Mouse (Mus musculus) MEL (cell line): ENCODE measurements around the gene Fam43b.

ENCODE experiments used
- CTCF ChIP-seq, 3 experiments: IDR thresholded peaks in 2 of 3; conservative IDR thresholded peaks in 1 of 3; 2 replicates each; pipeline ENCODE4 v1.5.1; 2011 to 2012; ENCODE audit warnings: low read length in 3 of 3, low read depth in 2 of 3, mild to moderate bottlenecking in 2 of 3, improper control_type of control experiment in 1 of 3, inconsistent platforms in 1 of 3, mixed read lengths in 1 of 3, moderate library complexity in 1 of 3; ENCODE audit not compliant: control insufficient read depth in 1 of 3, insufficient read depth in 1 of 3, poor library complexity in 1 of 3, severe bottlenecking in 1 of 3
- EP300 ChIP-seq, 2 experiments: IDR thresholded peaks; 2 replicates each; pipeline ENCODE4 v1.6.1; 2011; ENCODE audit warnings: improper control_type of control experiment in 2 of 2, low read length in 2 of 2, low read depth in 1 of 2, mild to moderate bottlenecking in 1 of 2
- GABPA ChIP-seq: IDR thresholded peaks from 2 replicates; pipeline ENCODE4 v1.6.1; 2012; ENCODE audit warnings: low read depth, mild to moderate bottlenecking, inconsistent platforms, low read length, improper control_type of control experiment, moderate library complexity
- GATA1 ChIP-seq: IDR thresholded peaks from 2 replicates; pipeline ENCODE4 v1.6.1; 2011; ENCODE audit warnings: low read depth, low read length, improper control_type of control experiment
- MAFK ChIP-seq: IDR thresholded peaks from 2 replicates; pipeline ENCODE4 v1.6.1; 2011; ENCODE audit warnings: low read depth, mild to moderate bottlenecking, low read length, improper control_type of control experiment, borderline replicate concordance
- MAZ ChIP-seq: IDR thresholded peaks from 2 replicates; pipeline ENCODE4 v1.6.1; 2012; ENCODE audit warnings: low read depth, mild to moderate bottlenecking, inconsistent platforms, low read length, improper control_type of control experiment
- POLR2A ChIP-seq, 2 experiments: IDR thresholded peaks; 2 replicates each; pipeline ENCODE4 v1.6.1; 2011 to 2012; ENCODE audit warnings: low read length in 2 of 2, mild to moderate bottlenecking in 2 of 2, control low read depth in 1 of 2, improper control_type of control experiment in 1 of 2, low read depth in 1 of 2, moderate library complexity in 1 of 2; ENCODE audit not compliant: control insufficient read depth in 1 of 2, insufficient read depth in 1 of 2, poor library complexity in 1 of 2
- POLR2AphosphoS2 ChIP-seq: IDR thresholded peaks from 2 replicates; pipeline ENCODE4 v1.6.1; 2011; ENCODE audit warnings: low read length, improper control_type of control experiment
- POLR2AphosphoS5 ChIP-seq: IDR thresholded peaks from 2 replicates; pipeline ENCODE4 v1.6.1; 2012; ENCODE audit warnings: low read depth, borderline replicate concordance, mild to moderate bottlenecking, inconsistent platforms, low read length, moderate library complexity, mixed read lengths

GRCm38 (mm10) chr4:138415991-138416390 is 19.7 kb upstream of the Fam43b start:
- no peak for TF ChIP-seq GATA1
- no peak for TF ChIP-seq CTCF (IDR thresholded peaks at IDR 0.05 in 2 of 3, conservative IDR thresholded peaks at IDR 0.05 in 1 of 3; ENCODE audit: control insufficient read depth in 1 of 3, insufficient read depth in 1 of 3, low read depth in 2 of 3, low read length in 3 of 3, poor library complexity in 1 of 3, severe bottlenecking in 1 of 3)
- no peak for TF ChIP-seq POLR2AphosphoS2
- TF ChIP-seq GABPA: no peak
- no peak for TF ChIP-seq POLR2A (IDR thresholded peaks at IDR 0.05; ENCODE audit: control insufficient read depth in 1 of 2, insufficient read depth in 1 of 2, low read depth in 1 of 2, low read length in 2 of 2, poor library complexity in 1 of 2)
- TF ChIP-seq EP300 (IDR thresholded peaks at IDR 0.05; ENCODE audit: low read depth in 1 of 2, low read length in 2 of 2): no peak
- TF ChIP-seq MAFK: no peak
- TF ChIP-seq MAZ: no peak
- TF ChIP-seq POLR2AphosphoS5: no peak
